Mouse (Mus musculus) heart, postnatal 0 days (tissue): ENCODE results near the gene Plekhj1. TPM values are rescaled to one million over a fixed set of nuclear protein-coding genes. Genes with fewer than 3 reads are reported as not detected.

Experiments used
- ATAC-seq: fragments of 200-750 bp; cut with Nextera tagmentation; 2 replicates; pipeline ENCODE4 v1.8.0; 2017; ENCODE audit warnings: low read depth, moderate number of reproducible peaks, moderate library complexity; ENCODE audit not compliant: insufficient read depth
- DNase-seq: peaks from one replicate; pipeline ENCODE4 v3.0.0-alpha.2; 2016; ENCODE audit warnings: low spot score
- H3K27ac ChIP-seq: fragments of 300-500 bp; sonication (generic); 2 replicates; pipeline ENCODE4 v1.5.1; 2014; ENCODE audit warnings: low read depth, mild to moderate bottlenecking
- H3K27me3 ChIP-seq: fragments of 300-500 bp; sonication (generic); 2 replicates; pipeline ENCODE4 v1.6.1; 2014; ENCODE audit warnings: low read length, mixed read lengths; ENCODE audit not compliant: control insufficient read depth, insufficient read depth
- H3K36me3 ChIP-seq: fragments of 300-500 bp; sonication (generic); replicated peaks from 2 replicates; pipeline ENCODE4 v1.6.1; 2014; ENCODE audit warnings: low read length, mixed read lengths; ENCODE audit not compliant: control insufficient read depth, insufficient read depth
- H3K4me1 ChIP-seq: fragments of 300-500 bp; sonication (generic); 2 replicates; pipeline ENCODE4 v1.6.1; 2014; ENCODE audit warnings: antibody characterized with exemption; ENCODE audit not compliant: control insufficient read depth, insufficient read depth
- H3K4me2 ChIP-seq: fragments of 300-500 bp; sonication (generic); 2 replicates; pipeline ENCODE4 v1.6.1; 2014; ENCODE audit warnings: low read depth, mild to moderate bottlenecking, low read length, moderate library complexity
- H3K4me3 ChIP-seq: fragments of 300-500 bp; sonication (generic); 2 replicates; pipeline ENCODE4 v1.5.1; 2014; ENCODE audit warnings: low read depth, low read length
- H3K9ac ChIP-seq: fragments of 300-500 bp; sonication (generic); replicated peaks from 2 replicates; pipeline ENCODE4 v1.6.1; 2014; ENCODE audit warnings: low read depth, low read length, mixed read lengths
- H3K9me3 ChIP-seq: fragments of 300-500 bp; sonication (generic); replicated peaks from 2 replicates; pipeline ENCODE4 v1.6.1; 2016; ENCODE audit warnings: low read length; ENCODE audit not compliant: control insufficient read depth
- CTCF ChIP-seq: IDR thresholded peaks from 2 replicates; pipeline ENCODE4 v1.5.1; 2016; ENCODE audit warnings: antibody characterized with exemption, control low read depth, low read depth
- EP300 ChIP-seq: IDR thresholded peaks from 2 replicates; pipeline ENCODE4 v1.6.1; 2016; ENCODE audit warnings: antibody characterized with exemption, low read depth
- WGBS: fragments of 180-500 bp; shearing (Covaris S2); extraction: QIAGEN DNeasy Blood & Tissue Kit; methylation state at CpG from one replicate; pipeline ENCODE4 v1.1.7; 2014; 5-methylcytosine and 5-hydroxymethylcytosine counted together
- polyA plus RNA-seq: library from polyadenylated mRNA; unstranded; fragments of >200 nt; fragmentation: Nextera tagmentation; extraction: Ambion mirVana; gene quantifications from 2 replicates; pipeline ENCODE4 v1.2.1, GENCODE M21; 2015
- total RNA-seq: library from RNA; depleted of rRNA; stranded (reverse); fragments of >200 nt; gene quantifications from 2 replicates; pipeline ENCODE4 v1.2.3, GENCODE M21; 2014; ENCODE audit warnings: low replicate concordance

Plekhj1 gene
- total and polyA plus RNA-seq, 2 experiments from 2014 or later: 29.3 to 41.8 TPM

- H3K9me3 ChIP-seq: no peaks in the 10 kb centered on the region
- H3K27me3 ChIP-seq: no peaks in the 10 kb centered on the region
- no peak overlapping the region for H3K9ac ChIP-seq
- H3K4me2 ChIP-seq: peak overlapping the region; percentile 96; the same call in 1 of the 2 replicates
- H3K4me1 ChIP-seq: peaks cover 22% of the 10 kb centered on the region
- DNase-seq: no peak
- peaks cover 51% of the 10 kb centered on the region for H3K36me3 ChIP-seq
- WGBS: 76% methylated on average over 9 of the region's 9 CpGs
- ATAC-seq: no peak
- no peak for TF ChIP-seq EP300
- TF ChIP-seq CTCF: no peak
- H3K4me3 ChIP-seq: no peak overlapping the region
- H3K27ac ChIP-seq: no peak overlapping the region
These were observed 2.0 kb downstream of the Plekhj1 start for GRCm38 (mm10) chr10:80796307-80796848.

GRCm38 (mm10) chr10:80794750-80795149 lies 3.7 kb downstream of the Plekhj1 start:
- no peaks in the 10 kb centered on the region for H3K9me3 ChIP-seq
- no peak overlapping the region for H3K9ac ChIP-seq
- DNase-seq (no peak), ATAC-seq (no peak)
- no peak overlapping the region for H3K4me2 ChIP-seq
- H3K27ac ChIP-seq: no peak overlapping the region
- H3K4me3 ChIP-seq: no peak overlapping the region
- H3K27me3 ChIP-seq: no peaks in the 10 kb centered on the region
- peaks cover 62% of the 10 kb centered on the region for H3K36me3 ChIP-seq
- peaks cover 26% of the 10 kb centered on the region for H3K4me1 ChIP-seq
- WGBS: 86% methylated on average over 8 of the region's 8 CpGs
- TF ChIP-seq EP300 (no peak), CTCF (no peak)

GRCm38 (mm10) chr10:80793803-80794202 lies 4.6 kb downstream of the Plekhj1 start:
- TF ChIP-seq EP300: no peak
- TF ChIP-seq CTCF: no peak
- Histone ChIP-seq H3K27ac (no peak overlapping the region), H3K9me3 (no peaks in the 10 kb centered on the region), H3K4me3 (no peak overlapping the region), H3K36me3 (peaks cover 72% of the 10 kb centered on the region), H3K27me3 (no peaks in the 10 kb centered on the region), H3K4me1 (peaks cover 20% of the 10 kb centered on the region), H3K4me2 (no peak overlapping the region), H3K9ac (no peak overlapping the region)
- DNase-seq (no peak), ATAC-seq (no peak)
- WGBS: 82% methylated on average over 4 of the region's 4 CpGs

- 90% methylated on average over 13 of the region's 13 CpGs for WGBS
- peaks cover 78% of the 10 kb centered on the region for H3K36me3 ChIP-seq
These were observed 5.2 kb downstream of the Plekhj1 start for GRCm38 (mm10) chr10:80793033-80793784.

GRCm38 (mm10) chr10:80792175-80793032 lies 6.0 kb downstream of the Plekhj1 start:
- DNase-seq (no peak), ATAC-seq (no peak)
- Histone ChIP-seq H3K4me2 (no peak overlapping the region), H3K4me1 (peaks cover 22% of the 10 kb centered on the region), H3K9me3 (no peaks in the 10 kb centered on the region), H3K9ac (no peak overlapping the region), H3K27me3 (no peaks in the 10 kb centered on the region), H3K36me3 (peaks cover 86% of the 10 kb centered on the region), H3K4me3 (no peak overlapping the region), H3K27ac (peak overlapping the region; percentile 4; the same call in 1 of the 2 replicates)
- no peak for TF ChIP-seq CTCF
- TF ChIP-seq EP300: no peak
- 70% methylated on average over 41 of the region's 41 CpGs for WGBS

More at GRCm38 (mm10) chr10:80793033-80793784, 5.2 kb downstream of the Plekhj1 start:
- DNase-seq (no peak), ATAC-seq (no peak)
- H3K4me3 ChIP-seq: no peak overlapping the region
- no peak for TF ChIP-seq CTCF
- TF ChIP-seq EP300: no peak
- no peak overlapping the region for H3K27ac ChIP-seq
- peaks cover 20% of the 10 kb centered on the region for H3K4me1 ChIP-seq
- H3K4me2 ChIP-seq: no peak overlapping the region
- no peaks in the 10 kb centered on the region for H3K27me3 ChIP-seq
- H3K9ac ChIP-seq: no peak overlapping the region
- no peaks in the 10 kb centered on the region for H3K9me3 ChIP-seq
